21 mouse cellular contexts compared by ENCODE assay signal in genomic region chr3:34120791-34121190, GRCm38 (mm10).
"Had no signal": no experiment of that assay in that cellular context is flagged by ENCODE, and none has a peak within 500 bp of the region (broad histone marks: within the 10 kb centered on the region; RNA-seq: fewer than 3 reads in every experiment).

No protein-coding gene starts in this region.

- H3K4me3 ChIP-seq: layer of hippocampus, adult 2 months; limb, embryonic 10.5 days; limb, embryonic 13.5 days; midbrain, embryonic 12.5 days; midbrain, embryonic 15.5 days; neural tube, embryonic 12.5 days; neural tube, embryonic 15.5 days; stomach, embryonic 15.5 days had no signal

- DNase-seq: kidney, adult 8-10 months; layer of hippocampus, adult 9-11 months; liver; liver, postnatal 0 days; lung, embryonic 14.5 days; right cerebral cortex, adult 18-20 months; right cerebral cortex, postnatal 14 days; right cerebral cortex, postnatal 4 days; spleen, adult 18-20 months; thymus, postnatal 4 days had no signal

- H3K4me2 ChIP-seq: limb, embryonic 13.5 days; lung, embryonic 14.5 days; midbrain, embryonic 12.5 days; midbrain, embryonic 15.5 days; neural tube, embryonic 12.5 days; neural tube, embryonic 15.5 days; stomach, embryonic 15.5 days had no signal

- ATAC-seq: liver, postnatal 0 days; lung, postnatal 0 days; midbrain, embryonic 15.5 days had no signal

- H3K9me3 ChIP-seq: limb, embryonic 10.5 days; limb, embryonic 13.5 days; midbrain, embryonic 12.5 days; midbrain, embryonic 15.5 days; neural tube, embryonic 12.5 days; neural tube, embryonic 15.5 days; stomach, embryonic 15.5 days had no signal

- H3K27ac ChIP-seq: layer of hippocampus, adult 2 months; limb, embryonic 10.5 days; limb, embryonic 13.5 days; liver, embryonic 14.5 days; macrophage; midbrain, embryonic 12.5 days; midbrain, embryonic 15.5 days; neural tube, embryonic 12.5 days; neural tube, embryonic 15.5 days; stomach, embryonic 15.5 days had no signal

- H3K9ac ChIP-seq: limb, embryonic 13.5 days; liver, embryonic 14.5 days; liver, postnatal 0 days; lung, embryonic 14.5 days; midbrain, embryonic 12.5 days; midbrain, embryonic 15.5 days; neural tube, embryonic 12.5 days; neural tube, embryonic 15.5 days; stomach, embryonic 15.5 days had no signal

- H3K27me3 ChIP-seq: limb, embryonic 13.5 days; midbrain, embryonic 12.5 days; midbrain, embryonic 15.5 days; neural tube, embryonic 12.5 days; neural tube, embryonic 15.5 days; stomach, embryonic 15.5 days had no signal

- H3K36me3 ChIP-seq: limb, embryonic 10.5 days; limb, embryonic 13.5 days; midbrain, embryonic 12.5 days; midbrain, embryonic 15.5 days; neural tube, embryonic 12.5 days; neural tube, embryonic 15.5 days; stomach, embryonic 15.5 days had no signal

- H3K4me1 ChIP-seq: limb, embryonic 10.5 days; limb, embryonic 13.5 days; midbrain, embryonic 15.5 days; neural tube, embryonic 12.5 days; stomach, embryonic 15.5 days had no signal
